8 mouse cellular contexts compared by ENCODE assay signal in genomic region chr17:46161179-46161578, GRCm38 (mm10). TPM values are rescaled to one million over a fixed set of nuclear protein-coding genes. Genes with fewer than 3 reads are reported as not detected.
DNase-seq lines count a peak whose midpoint lies in the region; ATAC-seq and TF ChIP-seq lines count a peak whose summit lies in the region.

No protein-coding gene starts in this region.

- H3K9me3 ChIP-seq in forebrain, embryonic 16.5 days (ENCODE audit: control insufficient read depth, low read length) = no peaks in the 10 kb centered on the region
- H3K9me3 ChIP-seq in liver, embryonic 12.5 days (replicated peaks) = no peaks in the 10 kb centered on the region

- peak overlapping the region; percentile 73 for H3K9ac ChIP-seq in forebrain, embryonic 16.5 days (replicated peaks; ENCODE audit: low read depth, low read length)
- H3K9ac ChIP-seq in liver, embryonic 12.5 days = peak overlapping the region; percentile 92

- no peak for TF ChIP-seq CTCF in cerebellum, adult 2 months (IDR thresholded peaks at IDR 0.05; ENCODE audit: borderline replicate concordance, insufficient read depth, low read depth, low read length)

- peaks cover 18% of the 10 kb centered on the region for H3K4me1 ChIP-seq in cerebellum, adult 2 months (ENCODE audit: control insufficient read depth, insufficient read depth, low read length)
- peaks cover 22% of the 10 kb centered on the region for H3K4me1 ChIP-seq in forebrain, embryonic 16.5 days (replicated peaks; ENCODE audit: control insufficient read depth, insufficient read depth, low read length)
- H3K4me1 ChIP-seq in liver, embryonic 12.5 days = peaks cover 57% of the 10 kb centered on the region

- peak overlapping the region; percentile 50 for H3K4me2 ChIP-seq in forebrain, embryonic 16.5 days (ENCODE audit: low read length)
- peak overlapping the region; percentile 78 for H3K4me2 ChIP-seq in liver, embryonic 12.5 days

- H3K27ac ChIP-seq in cerebellum, adult 2 months (ENCODE audit: insufficient read depth, low read length) = no peak overlapping the region
- H3K27ac ChIP-seq in forebrain, embryonic 16.5 days (ENCODE audit: low read length) = peak overlapping the region; percentile 16; the same call in 1 of the 2 replicates
- peak overlapping the region; percentile 98 for H3K27ac ChIP-seq in liver, embryonic 12.5 days

- no peak for TF ChIP-seq POLR2A in cerebellum, adult 2 months (IDR thresholded peaks at IDR 0.05; ENCODE audit: borderline replicate concordance, insufficient read depth, low read length)

- WGBS in cerebellum, adult 2 months = 0% methylated on average over 19 of the region's 19 CpGs
- under 1% methylated on average over 19 of the region's 19 CpGs for WGBS in forebrain, embryonic 16.5 days
- WGBS in liver, embryonic 12.5 days (ENCODE audit: insufficient replicate concordance) = 1% methylated on average over 19 of the region's 19 CpGs

- DNase-seq in cerebellum, adult 2 months = no peak
- DNase-seq in cerebellum, postnatal 36 days = no peak
- DNase-seq in MN1 (ENCODE audit: low spot score) = peak; percentile 68
- DNase-seq in retina, postnatal 1 day = peak; percentile 73
- DNase-seq in gastrocnemius, postnatal 25 days = no peak
- no peak for DNase-seq in adrenal gland, postnatal 14 days

- peaks cover 11% of the 10 kb centered on the region for H3K36me3 ChIP-seq in forebrain, embryonic 16.5 days (ENCODE audit: control insufficient read depth, insufficient read depth)
- H3K36me3 ChIP-seq in liver, embryonic 12.5 days = peaks cover 46% of the 10 kb centered on the region

- no peaks in the 10 kb centered on the region for H3K27me3 ChIP-seq in cerebellum, adult 2 months (ENCODE audit: control insufficient read depth, insufficient read depth, low read length)
- no peaks in the 10 kb centered on the region; the same call in 1 of the 2 replicates for H3K27me3 ChIP-seq in forebrain, embryonic 16.5 days (replicated peaks; ENCODE audit: control insufficient read depth, insufficient read depth, low read length)
- H3K27me3 ChIP-seq in liver, embryonic 12.5 days (replicated peaks) = no peaks in the 10 kb centered on the region

- peak overlapping the region; percentile 93 for H3K4me3 ChIP-seq in cerebellum, adult 2 months (replicated peaks; ENCODE audit: insufficient read depth, low read depth, low read length)
- peak overlapping the region; percentile 59 for H3K4me3 ChIP-seq in forebrain, embryonic 16.5 days (replicated peaks; ENCODE audit: low read length)
- H3K4me3 ChIP-seq in liver, embryonic 12.5 days = peak overlapping the region; percentile 81

- peak; percentile 13 for ATAC-seq in forebrain, embryonic 16.5 days
- no peak for ATAC-seq in liver, embryonic 12.5 days

RNA-seq across cellular contexts. Expression of gene Gtpbp2, which starts 0.3 kb away (rescaled TPM):
- 194 and 205 TPM in 2 replicates for polyA plus RNA-seq in cerebellum, adult 2 months (2012; rRNA removed)
- 39.1 and 47.4 TPM in 2 replicates for polyA plus RNA-seq in forebrain, embryonic 16.5 days (2015; fragmentation: Nextera tagmentation; extraction: Ambion mirVana)
- 32.6 and 33.7 TPM in 2 replicates for polyA plus RNA-seq in liver, embryonic 12.5 days (2016; fragmentation: Nextera tagmentation; extraction: Ambion mirVana)
- total RNA-seq in gastrocnemius, postnatal 25 days (2021) = 10 to 100 TPM; 46.5 to 50.8 TPM
- total RNA-seq in adrenal gland, postnatal 14 days (2021) = 74.2 and 90.1 TPM in 2 replicates

RNA-seq across cellular contexts. Expression of gene Mad2l1bp, which starts 7.8 kb away (rescaled TPM):
- polyA plus RNA-seq in cerebellum, adult 2 months (2012; rRNA removed) = 17.4 TPM in 2 replicates
- 28.6 and 30.1 TPM in 2 replicates for polyA plus RNA-seq in forebrain, embryonic 16.5 days (2015; fragmentation: Nextera tagmentation; extraction: Ambion mirVana)
- 44.1 and 46.7 TPM in 2 replicates for polyA plus RNA-seq in liver, embryonic 12.5 days (2016; fragmentation: Nextera tagmentation; extraction: Ambion mirVana)
- total RNA-seq in gastrocnemius, postnatal 25 days (2021) = 10 to 100 TPM; 16.5 to 18.3 TPM
- 10.8 and 13.9 TPM in 2 replicates for total RNA-seq in adrenal gland, postnatal 14 days (2021)

RNA-seq across cellular contexts. Expression of gene Rsph9, which starts 17.2 kb away (rescaled TPM):
- polyA plus RNA-seq in cerebellum, adult 2 months (2012; rRNA removed) = 10.5 and 11.9 TPM in 2 replicates
- polyA plus RNA-seq in forebrain, embryonic 16.5 days (2015; fragmentation: Nextera tagmentation; extraction: Ambion mirVana) = 33.7 and 48.7 TPM in 2 replicates
- 0.72 and 1.5 TPM in 2 replicates for polyA plus RNA-seq in liver, embryonic 12.5 days (2016; fragmentation: Nextera tagmentation; extraction: Ambion mirVana)
- total RNA-seq in gastrocnemius, postnatal 25 days (2021) = under 1 TPM; 0.29 to 0.38 TPM
- total RNA-seq in adrenal gland, postnatal 14 days (2021) = 4.9 and 6.3 TPM in 2 replicates

RNA-seq across cellular contexts. Expression of gene Polh, which starts 41.3 kb away (rescaled TPM):
- polyA plus RNA-seq in cerebellum, adult 2 months (2012; rRNA removed) = 5.8 and 6.7 TPM in 2 replicates
- 10.0 and 10.2 TPM in 2 replicates for polyA plus RNA-seq in forebrain, embryonic 16.5 days (2015; fragmentation: Nextera tagmentation; extraction: Ambion mirVana)
- 24.6 and 25.0 TPM in 2 replicates for polyA plus RNA-seq in liver, embryonic 12.5 days (2016; fragmentation: Nextera tagmentation; extraction: Ambion mirVana)
- 10 to 100 TPM; 10.6 to 10.9 TPM for total RNA-seq in gastrocnemius, postnatal 25 days (2021)
- 37.3 and 38.5 TPM in 2 replicates for total RNA-seq in adrenal gland, postnatal 14 days (2021)

RNA-seq across cellular contexts. Expression of gene Xpo5, which starts 41.4 kb away (rescaled TPM):
- polyA plus RNA-seq in cerebellum, adult 2 months (2012; rRNA removed) = 39.1 and 40.7 TPM in 2 replicates
- polyA plus RNA-seq in forebrain, embryonic 16.5 days (2015; fragmentation: Nextera tagmentation; extraction: Ambion mirVana) = 44.5 and 44.6 TPM in 2 replicates
- polyA plus RNA-seq in liver, embryonic 12.5 days (2016; fragmentation: Nextera tagmentation; extraction: Ambion mirVana) = 33.0 and 34.9 TPM in 2 replicates
- total RNA-seq in gastrocnemius, postnatal 25 days (2021) = 1 to 10 TPM; 9.0 to 9.4 TPM
- 61.0 and 67.9 TPM in 2 replicates for total RNA-seq in adrenal gland, postnatal 14 days (2021)

Comparison
In these comparisons a context has a peak if more than half of its experiments do, and no peak if none do; other contexts are left out.
1. DNase-seq: peak in MN1 (single experiment) and retina, postnatal 1 day (single experiment); none in cerebellum, adult 2 months (0 of 2), cerebellum, postnatal 36 days (0 of 2), gastrocnemius, postnatal 25 days (single experiment) and adrenal gland, postnatal 14 days (single experiment).
2. Peak in every context shown above with its lines, with median percentiles within 50 percentile points of each other: H3K4me3 ChIP-seq.